Mouse (Mus musculus) MEL (cell line): ENCODE measurements around the gene Mcl1. TPM values are rescaled to one million over a fixed set of nuclear protein-coding genes. Genes with fewer than 3 reads are reported as not detected.

Source experiments
- DNase-seq: peaks from one replicate; pipeline ENCODE4 v3.0.0; 2011; ENCODE audit warnings: low read depth, low spot score
- H3K27ac ChIP-seq: 2 replicates; pipeline ENCODE4 v1.5.1; 2012; ENCODE audit warnings: low read depth, mild to moderate bottlenecking, control low read depth, low read length, moderate library complexity; ENCODE audit not compliant: control insufficient read depth
- H3K27me3 ChIP-seq, 2 experiments: fragments of 150-350 bp in 1 of 2; sonication (generic) in 1 of 2; 2 replicates each; pipeline ENCODE4 v1.6.1; 2012; ENCODE audit warnings: low read length in 2 of 2, mild to moderate bottlenecking in 2 of 2, improper control_type of control experiment in 1 of 2, moderate library complexity in 1 of 2; ENCODE audit not compliant: insufficient read depth in 2 of 2, control insufficient read depth in 1 of 2
- H3K36me3 ChIP-seq, 2 experiments: 2 replicates each; pipeline ENCODE4 v1.6.1; 2012 to 2014; ENCODE audit warnings: low read length in 2 of 2, improper control_type of control experiment in 1 of 2, inconsistent platforms in 1 of 2, mild to moderate bottlenecking in 1 of 2; ENCODE audit not compliant: insufficient read depth in 2 of 2, control insufficient read depth in 1 of 2
- H3K4me1 ChIP-seq, 2 experiments: fragments of 150-350 bp in 1 of 2; sonication (generic) in 1 of 2; 2 replicates each; pipeline ENCODE4 v1.6.1; 2012; ENCODE audit warnings: low read length in 2 of 2, improper control_type of control experiment in 1 of 2, mild to moderate bottlenecking in 1 of 2; ENCODE audit not compliant: insufficient read depth in 2 of 2, control insufficient read depth in 1 of 2
- H3K4me3 ChIP-seq, 2 experiments: fragments of 150-350 bp in 1 of 2; sonication (generic) in 1 of 2; 2 replicates each; pipeline ENCODE4 v1.5.1; 2012; ENCODE audit warnings: low read depth in 2 of 2, low read length in 2 of 2, mild to moderate bottlenecking in 2 of 2, moderate library complexity in 2 of 2, control low read depth in 1 of 2, improper control_type of control experiment in 1 of 2; ENCODE audit not compliant: control insufficient read depth in 1 of 2, insufficient read depth in 1 of 2
- H3K79me2 ChIP-seq: 2 replicates; pipeline ENCODE4 v1.6.1; 2012; ENCODE audit warnings: mild to moderate bottlenecking, low read length, moderate library complexity; ENCODE audit not compliant: control insufficient read depth, poor library complexity, insufficient read depth
- H3K9ac ChIP-seq: 2 replicates; pipeline ENCODE4 v1.6.1; 2012; ENCODE audit warnings: low read depth, mild to moderate bottlenecking, control low read depth, low read length, moderate library complexity; ENCODE audit not compliant: control insufficient read depth, poor library complexity, severe bottlenecking
- H3K9me3 ChIP-seq: fragments of 150-350 bp; sonication (generic); replicated peaks from 2 replicates; pipeline ENCODE4 v1.6.1; 2012; ENCODE audit warnings: mild to moderate bottlenecking, low read length, improper control_type of control experiment, moderate library complexity; ENCODE audit not compliant: insufficient read depth
- CHD1 ChIP-seq: IDR thresholded peaks from 2 replicates; pipeline ENCODE4 v1.6.1; 2012; ENCODE audit warnings: low read depth, mild to moderate bottlenecking, inconsistent platforms, low read length, improper control_type of control experiment
- CTCF ChIP-seq, 3 experiments: IDR thresholded peaks in 2 of 3; conservative IDR thresholded peaks in 1 of 3; 2 replicates each; pipeline ENCODE4 v1.5.1; 2011 to 2012; ENCODE audit warnings: low read length in 3 of 3, low read depth in 2 of 3, mild to moderate bottlenecking in 2 of 3, improper control_type of control experiment in 1 of 3, inconsistent platforms in 1 of 3, mixed read lengths in 1 of 3, moderate library complexity in 1 of 3; ENCODE audit not compliant: control insufficient read depth in 1 of 3, insufficient read depth in 1 of 3, poor library complexity in 1 of 3, severe bottlenecking in 1 of 3
- E2F4 ChIP-seq: IDR thresholded peaks from 2 replicates; pipeline ENCODE4 v1.6.1; 2011; ENCODE audit warnings: low read depth, low read length, improper control_type of control experiment, borderline replicate concordance
- EP300 ChIP-seq, 2 experiments: IDR thresholded peaks; 2 replicates each; pipeline ENCODE4 v1.6.1; 2011; ENCODE audit warnings: improper control_type of control experiment in 2 of 2, low read length in 2 of 2, low read depth in 1 of 2, mild to moderate bottlenecking in 1 of 2
- GATA1 ChIP-seq: IDR thresholded peaks from 2 replicates; pipeline ENCODE4 v1.6.1; 2011; ENCODE audit warnings: low read depth, low read length, improper control_type of control experiment
- HCFC1 ChIP-seq: IDR thresholded peaks from 2 replicates; pipeline ENCODE4 v1.6.1; 2012; ENCODE audit warnings: low read depth, mild to moderate bottlenecking, inconsistent platforms, low read length, improper control_type of control experiment, moderate library complexity
- MAX ChIP-seq: IDR thresholded peaks from 2 replicates; pipeline ENCODE4 v1.6.1; 2011; ENCODE audit warnings: low read length, improper control_type of control experiment
- MYC ChIP-seq: IDR thresholded peaks from 2 replicates; pipeline ENCODE4 v1.6.1; 2011; ENCODE audit warnings: low read depth, mild to moderate bottlenecking, low read length, improper control_type of control experiment, moderate library complexity
- NRF1 ChIP-seq: IDR thresholded peaks from 2 replicates; pipeline ENCODE4 v1.6.1; 2014; ENCODE audit warnings: low read depth, mild to moderate bottlenecking, inconsistent platforms, low read length, improper control_type of control experiment, moderate library complexity; ENCODE audit not compliant: poor library complexity, insufficient read depth, severe bottlenecking
- POLR2AphosphoS2 ChIP-seq: IDR thresholded peaks from 2 replicates; pipeline ENCODE4 v1.6.1; 2011; ENCODE audit warnings: low read length, improper control_type of control experiment
- POLR2AphosphoS5 ChIP-seq: IDR thresholded peaks from 2 replicates; pipeline ENCODE4 v1.6.1; 2012; ENCODE audit warnings: low read depth, borderline replicate concordance, mild to moderate bottlenecking, inconsistent platforms, low read length, moderate library complexity, mixed read lengths
- RAD21 ChIP-seq: IDR thresholded peaks from 2 replicates; pipeline ENCODE4 v1.6.1; 2011; ENCODE audit warnings: mild to moderate bottlenecking, low read depth, low read length, improper control_type of control experiment
- SIN3A ChIP-seq: IDR thresholded peaks from 2 replicates; pipeline ENCODE4 v1.6.1; 2012; ENCODE audit warnings: low read length, improper control_type of control experiment, inconsistent platforms
- SMC3 ChIP-seq: IDR thresholded peaks from 2 replicates; pipeline ENCODE4 v1.6.1; 2011; ENCODE audit warnings: low read depth, low read length, improper control_type of control experiment
- UBTF ChIP-seq: IDR thresholded peaks from 2 replicates; pipeline ENCODE4 v1.6.1; 2012; ENCODE audit warnings: low read depth, mild to moderate bottlenecking, inconsistent platforms, low read length, improper control_type of control experiment, moderate library complexity, borderline replicate concordance; ENCODE audit not compliant: insufficient read depth
- USF1 ChIP-seq: IDR thresholded peaks from 2 replicates; pipeline ENCODE4 v1.6.1; 2014; ENCODE audit warnings: low read depth, mild to moderate bottlenecking, inconsistent platforms, low read length, improper control_type of control experiment, moderate library complexity
- USF2 ChIP-seq, 2 experiments: IDR thresholded peaks; 2 replicates each; pipeline ENCODE4 v1.6.1; 2011 to 2012; ENCODE audit warnings: improper control_type of control experiment in 2 of 2, low read length in 2 of 2, borderline replicate concordance in 1 of 2, inconsistent platforms in 1 of 2, low read depth in 1 of 2, mild to moderate bottlenecking in 1 of 2; ENCODE audit not compliant: insufficient read depth in 1 of 2
- ZC3H11A ChIP-seq: IDR thresholded peaks from 2 replicates; pipeline ENCODE4 v1.6.1; 2012; ENCODE audit warnings: low read depth, mild to moderate bottlenecking, inconsistent platforms, low read length, improper control_type of control experiment
- ZMIZ1 ChIP-seq: IDR thresholded peaks from 2 replicates; pipeline ENCODE4 v1.6.1; 2012; ENCODE audit warnings: low read depth, mild to moderate bottlenecking, inconsistent platforms, low read length, improper control_type of control experiment, moderate library complexity
- ZNF384 ChIP-seq: IDR thresholded peaks from 2 replicates; pipeline ENCODE4 v1.6.1; 2012; ENCODE audit warnings: low read depth, mild to moderate bottlenecking, inconsistent platforms, low read length, improper control_type of control experiment
- polyA plus RNA-seq, 2 experiments: library from polyadenylated mRNA; stranded (reverse) in 1 of 2; unstranded in 1 of 2; fragments of >175 nt in 1 of 2; fragments of >200 nt in 1 of 2; gene quantifications; 2 replicates each; pipeline versions ENCODE4 v1.2.1 to v1.2.4; 2012; ENCODE audit warnings: low replicate concordance in 2 of 2, low read depth in 1 of 2; ENCODE audit not compliant: insufficient read length in 2 of 2, insufficient read depth in 1 of 2, missing spikeins in 1 of 2
- total RNA-seq: library from RNA; depleted of rRNA; stranded (reverse); fragments of 300-350 nt; gene quantifications from 2 replicates; pipeline ENCODE4 v1.2.3, GENCODE M21; 2012

The Mcl1 gene
- total and polyA plus RNA-seq, 3 experiments, result 142 to 211 (median 156) TPM

DNA sequence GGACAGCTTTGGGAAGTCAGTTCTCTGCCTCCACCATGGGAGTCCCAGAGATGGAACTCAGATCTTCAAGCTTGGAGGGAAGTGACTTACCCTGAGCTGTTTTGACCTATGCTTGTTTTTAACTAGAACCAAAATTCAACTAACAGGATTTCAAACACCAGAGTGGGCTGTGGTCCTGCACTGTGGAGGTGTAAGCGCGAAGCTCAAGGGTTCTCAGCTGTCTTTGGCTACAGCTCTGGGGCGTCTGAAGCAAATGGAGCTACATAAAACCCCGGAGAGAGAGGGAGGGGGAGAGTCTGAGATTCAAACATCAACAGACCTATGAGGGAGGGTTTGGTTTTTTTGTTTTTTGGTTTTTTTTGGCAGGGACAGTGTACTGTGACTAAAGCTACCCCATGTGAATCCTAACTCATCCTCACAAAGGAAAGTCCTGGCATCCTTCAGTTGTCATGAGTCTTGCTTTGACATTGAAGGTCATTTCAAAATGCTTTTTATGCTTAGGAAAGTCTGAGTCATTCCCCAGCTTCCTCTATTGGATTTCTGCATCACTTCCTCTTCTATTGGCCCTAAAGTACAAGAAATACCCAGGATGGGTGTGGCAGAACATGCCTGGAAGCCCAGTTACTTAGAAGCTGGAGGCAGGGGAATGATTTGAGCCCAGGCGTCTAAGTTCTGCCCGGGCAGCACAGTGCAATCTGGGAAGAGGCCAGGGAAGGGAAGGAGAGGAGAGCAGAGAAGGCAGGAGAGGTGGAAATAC, 8.1 kb upstream of the Mcl1 start (continued):
- no peak for TF ChIP-seq UBTF
- peak; percentile 72 for TF ChIP-seq HCFC1
- TF ChIP-seq SMC3, result peak; percentile 26; the same call in 1 of the 2 replicates
- no peak for TF ChIP-seq POLR2AphosphoS5
- no peak for TF ChIP-seq ZNF384
- TF ChIP-seq ZMIZ1, result peak; percentile 33; the same call in 1 of the 2 replicates
- peak; percentile 85 for TF ChIP-seq SIN3A
- TF ChIP-seq EP300 (IDR thresholded peaks at IDR 0.05; ENCODE audit: low read depth in 1 of 2, low read length in 2 of 2), result peak; percentile 88 to 99
- TF ChIP-seq MAX, result peak; percentile 75
- TF ChIP-seq CHD1, result no peak
- peak; percentile 91; the same call in 1 of the 2 replicates for TF ChIP-seq MYC
- TF ChIP-seq RAD21, result no peak; the same call in 1 of the 2 replicates
- peak; percentile 49; the same call in 1 of the 2 replicates for TF ChIP-seq POLR2AphosphoS2
- peak; percentile 58; the same call in 1 of the 2 replicates for TF ChIP-seq E2F4
- no peak for TF ChIP-seq NRF1
- TF ChIP-seq ZC3H11A, result no peak
- no peak for TF ChIP-seq USF2 (IDR thresholded peaks at IDR 0.05; ENCODE audit: borderline replicate concordance in 1 of 2, insufficient read depth in 1 of 2, low read depth in 1 of 2, low read length in 2 of 2)
- no peak for TF ChIP-seq USF1
- TF ChIP-seq GATA1, result peak; percentile 8; the same call in 1 of the 2 replicates

DNA sequence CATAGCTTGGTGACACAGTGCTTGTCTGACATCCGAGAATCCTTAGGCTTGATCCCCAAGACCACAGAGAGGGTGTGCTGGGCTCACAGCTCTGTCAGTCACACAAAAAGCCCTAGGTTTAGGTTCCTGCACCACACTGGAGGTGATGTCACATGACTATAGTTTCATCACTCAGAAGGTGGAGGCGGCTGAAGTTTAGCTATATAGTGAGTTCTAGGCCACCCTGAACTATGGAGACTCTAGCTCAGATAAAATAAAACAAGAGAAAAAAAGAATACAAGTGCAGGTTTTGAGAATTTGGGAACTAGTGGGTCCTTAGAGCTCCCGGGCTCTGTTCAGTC, 7.6 kb upstream of the Mcl1 start:
- Histone ChIP-seq H3K9ac (peak overlapping the region; percentile 16), H3K27ac (peak overlapping the region; percentile 87), H3K4me1 (peaks cover 19 to 36% of the 10 kb centered on the region in 2 experiments), H3K36me3 (peaks cover 0 to 34% of the 10 kb centered on the region in 2 experiments; a peak in 2 of 4 replicates), H3K79me2 (no peaks in the 10 kb centered on the region), H3K27me3 (no peaks in the 10 kb centered on the region), H3K9me3 (no peaks in the 10 kb centered on the region), H3K4me3 (0 out of 4 replicates have a peak overlapping the region, but pooled peaks of 1 of the 2 experiments have one; percentile 3)
- TF ChIP-seq USF1 (peak; percentile 73), CTCF (IDR thresholded peaks at IDR 0.05 in 2 of 3, conservative IDR thresholded peaks at IDR 0.05 in 1 of 3; ENCODE audit: control insufficient read depth in 1 of 3, insufficient read depth in 1 of 3, low read depth in 2 of 3, low read length in 3 of 3, poor library complexity in 1 of 3, severe bottlenecking in 1 of 3) (no peak), CHD1 (0 out of 2 replicates have a peak, but pooled peaks have one; percentile 84), GATA1 (no peak)
- no peak for DNase-seq
